Mouse (Mus musculus) cerebellum, adult 2 months (tissue): ENCODE results near the gene Gm9958. TPM values are rescaled to one million over a fixed set of nuclear protein-coding genes. Genes with fewer than 3 reads are reported as not detected.

Experiments used
- DNase-seq, 2 experiments: peaks; one replicate each; pipeline ENCODE4 v3.0.0; 2021
- H3K27ac ChIP-seq: fragments of 200-500 bp; 2 replicates; pipeline ENCODE4 v1.5.1; 2012; ENCODE audit warnings: low read length, control low read depth, inconsistent platforms; ENCODE audit not compliant: insufficient read depth
- H3K27me3 ChIP-seq: fragments of 200-500 bp; 2 replicates; pipeline ENCODE4 v1.6.1; 2012; ENCODE audit warnings: inconsistent platforms, mild to moderate bottlenecking, low read length, moderate library complexity; ENCODE audit not compliant: control insufficient read depth, insufficient read depth
- H3K4me1 ChIP-seq: fragments of 200-500 bp; 2 replicates; pipeline ENCODE4 v1.6.1; 2011; ENCODE audit warnings: low read length; ENCODE audit not compliant: control insufficient read depth, insufficient read depth
- H3K4me3 ChIP-seq: fragments of 200-500 bp; replicated peaks from 2 replicates; pipeline ENCODE3; 2011; ENCODE audit warnings: mild to moderate bottlenecking, low read depth, low read length, control low read depth; ENCODE audit not compliant: insufficient read depth
- CTCF ChIP-seq: fragments of 200-500 bp; IDR thresholded peaks from 2 replicates; pipeline ENCODE4 v1.5.1; 2011; ENCODE audit warnings: low read depth, mild to moderate bottlenecking, control low read depth, low read length, moderate library complexity, borderline replicate concordance; ENCODE audit not compliant: insufficient read depth
- POLR2A ChIP-seq: fragments of 200-500 bp; IDR thresholded peaks from 2 replicates; pipeline ENCODE4 v1.6.1; 2011; ENCODE audit warnings: low read length, control low read depth, borderline replicate concordance; ENCODE audit not compliant: insufficient read depth
- WGBS: fragments of 180-500 bp; shearing (Covaris S2); methylation state at CpG from one replicate; pipeline ENCODE4 v1.1.7; 2018; 5-methylcytosine and 5-hydroxymethylcytosine counted together
- polyA plus RNA-seq: library from polyadenylated mRNA; depleted of rRNA; stranded (reverse); fragments of >200 nt; gene quantifications from 2 replicates; pipeline ENCODE4 v1.2.3, GENCODE M21; 2012; rRNA removed

Gm9958 gene
- polyA plus RNA-seq, 1 experiment: 2.7 TPM

DNA sequence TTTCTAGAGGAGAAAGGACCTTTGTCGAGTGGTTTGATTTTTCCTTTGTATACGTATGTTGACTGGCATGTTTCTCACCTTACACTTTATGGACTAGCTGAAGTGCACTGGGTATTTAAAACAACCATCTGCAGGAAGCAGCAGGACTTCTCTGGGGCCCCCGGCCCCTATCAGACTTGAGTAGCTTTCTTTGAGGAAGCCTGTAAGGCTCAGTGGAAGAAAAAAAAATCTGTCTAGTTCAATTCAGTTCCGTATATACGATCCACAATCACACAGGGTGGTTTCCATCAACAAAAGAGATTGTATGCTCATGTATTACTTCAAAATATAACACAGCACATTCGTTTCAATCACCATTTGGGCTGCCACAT is 47.9 kb downstream of the Gm9958 start:
- Histone ChIP-seq H3K27ac (no peak overlapping the region), H3K4me3 (no peak overlapping the region), H3K4me1 (no peaks in the 10 kb centered on the region), H3K27me3 (no peaks in the 10 kb centered on the region)
- DNase-seq: no peak
- WGBS: 37% methylated on average over 6 of the region's 6 CpGs
- TF ChIP-seq CTCF (no peak), POLR2A (no peak)

Other genes with a start within 250 kb of the Gm9958 start
- 35.7 and 36.2 TPM in 2 replicates for gene Cox18, start 143.2 kb upstream of the Gm9958 start, polyA plus RNA-seq
- gene Ankrd17, start 627 bp upstream of the Gm9958 start, polyA plus RNA-seq: 55.6 and 62.0 TPM in 2 replicates
- gene Alb, start 93.7 kb downstream of the Gm9958 start, polyA plus RNA-seq: 0.05 TPM in 1 of 2 replicates, not detected in the other
- gene Afp, start 123.5 kb downstream of the Gm9958 start, polyA plus RNA-seq: 1.4 and 9.5 TPM in 2 replicates
- not detected in 2 replicates for gene Afm, start 151.7 kb downstream of the Gm9958 start, polyA plus RNA-seq
- gene 5830473C10Rik, start 193.9 kb downstream of the Gm9958 start, polyA plus RNA-seq: not detected in 2 replicates